Mouse (Mus musculus): ENCODE measurements around the gene Pkd1l3.

- TF ChIP-seq CTCF (IDR thresholded peaks at IDR 0.05; ENCODE audit: control insufficient read depth, insufficient read depth, insufficient replicate concordance, low read depth, low read length) (no peak), POLR2A (IDR thresholded peaks at IDR 0.05; ENCODE audit: control insufficient read depth, low read depth, low read length) (no peak)
These were observed 28.7 kb upstream of the Pkd1l3 start for GRCm38 (mm10) chr8:109585652-109586051.

Measured in testis, adult 2 months (tissue).